Mouse (Mus musculus) liver, embryonic 11.5 days (tissue): ENCODE results near the gene Tmed11. TPM values are rescaled to one million over a fixed set of nuclear protein-coding genes. Genes with fewer than 3 reads are reported as not detected.
"Not testable (repeated sequence)": the region's sequence is repeated elsewhere in the genome, so short reads cannot be mapped to it uniquely, and the experiment has no call there.

ENCODE experiments used
- ATAC-seq: fragments of 200-750 bp; cut with Nextera tagmentation; replicated peaks from 2 replicates; pipeline ENCODE4 v1.8.0; 2017; ENCODE audit warnings: moderate number of reproducible peaks, mild to moderate bottlenecking, moderate TSS enrichment, moderate library complexity; ENCODE audit not compliant: low FRiP score
- DNase-seq: peaks from one replicate; pipeline ENCODE4 v3.0.0-alpha.2; 2017; ENCODE audit warnings: low spot score
- H3K27ac ChIP-seq: fragments of 300-500 bp; sonication (generic); 2 replicates; pipeline ENCODE4 v1.5.1; 2014; ENCODE audit warnings: mild to moderate bottlenecking, low read depth, low read length, control low read depth
- H3K27me3 ChIP-seq: fragments of 300-500 bp; sonication (generic); replicated peaks from 2 replicates; pipeline ENCODE4 v1.6.1; 2014; ENCODE audit warnings: low read length, mixed read lengths; ENCODE audit not compliant: control insufficient read depth, insufficient read depth
- H3K36me3 ChIP-seq: fragments of 300-500 bp; sonication (generic); 2 replicates; pipeline ENCODE4 v1.6.1; 2014; ENCODE audit warnings: mild to moderate bottlenecking, low read length, moderate library complexity, mixed read lengths; ENCODE audit not compliant: control insufficient read depth, insufficient read depth
- H3K4me1 ChIP-seq: fragments of 300-500 bp; sonication (generic); replicated peaks from 2 replicates; pipeline ENCODE4 v1.6.1; 2014; ENCODE audit warnings: low read length, mixed read lengths; ENCODE audit not compliant: control insufficient read depth, insufficient read depth
- H3K4me2 ChIP-seq: fragments of 300-500 bp; sonication (generic); 2 replicates; pipeline ENCODE4 v1.6.1; 2014; ENCODE audit warnings: mild to moderate bottlenecking, control low read depth, moderate library complexity
- H3K4me3 ChIP-seq: fragments of 300-500 bp; sonication (generic); 2 replicates; pipeline ENCODE4 v1.5.1; 2014; ENCODE audit warnings: low read depth, low read length, control low read depth
- H3K9ac ChIP-seq: fragments of 300-500 bp; sonication (generic); 2 replicates; pipeline ENCODE4 v1.6.1; 2014; ENCODE audit warnings: low read depth, low read length, control low read depth
- H3K9me3 ChIP-seq: fragments of 300-500 bp; sonication (generic); 2 replicates; pipeline ENCODE4 v1.6.1; 2016; ENCODE audit warnings: low read length, inconsistent platforms, mixed read lengths; ENCODE audit not compliant: control insufficient read depth
- WGBS: fragments of 180-500 bp; shearing (Covaris S2); extraction: QIAGEN DNeasy Blood & Tissue Kit; methylation state at CpG from one replicate; pipeline ENCODE4 v1.1.7; 2014; 5-methylcytosine and 5-hydroxymethylcytosine counted together
- polyA plus RNA-seq: library from polyadenylated mRNA; unstranded; fragments of >200 nt; fragmentation: Nextera tagmentation; extraction: Ambion mirVana; gene quantifications from 2 replicates; pipeline ENCODE4 v1.2.1, GENCODE M21; 2014

The Tmed11 gene
- polyA plus RNA-seq: not detected in 2 replicates

DNA sequence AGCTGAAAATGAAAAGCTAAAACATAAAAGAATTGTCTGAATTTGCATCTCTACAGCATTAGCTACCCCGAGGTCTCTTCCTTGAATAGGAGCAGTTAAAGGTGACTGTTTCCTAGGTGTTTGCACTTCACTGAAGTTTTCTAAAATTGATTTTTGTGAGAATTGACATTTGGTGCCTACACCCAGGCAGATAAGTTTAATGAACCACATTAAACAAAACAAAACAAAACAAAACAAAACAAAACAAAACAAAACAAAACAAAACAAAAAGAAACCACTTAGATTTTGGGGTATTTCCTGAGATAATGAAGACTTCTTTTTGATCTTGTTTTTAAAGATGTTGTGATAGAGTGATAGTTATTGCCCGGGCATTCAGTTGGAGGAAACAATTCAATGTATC, at the start of gene Tmed11:
Gene Tmed11, minus strand, starts transcription at position 101 of the 400 bp plus-strand sequence.
- not testable (repeated sequence) for H3K27ac ChIP-seq, H3K4me3 ChIP-seq, ATAC-seq, H3K4me2 ChIP-seq, H3K9ac ChIP-seq, H3K36me3 ChIP-seq, H3K27me3 ChIP-seq, H3K9me3 ChIP-seq, H3K4me1 ChIP-seq, DNase-seq
- 57% methylated on average over 2 of the region's 2 CpGs for WGBS

DNA sequence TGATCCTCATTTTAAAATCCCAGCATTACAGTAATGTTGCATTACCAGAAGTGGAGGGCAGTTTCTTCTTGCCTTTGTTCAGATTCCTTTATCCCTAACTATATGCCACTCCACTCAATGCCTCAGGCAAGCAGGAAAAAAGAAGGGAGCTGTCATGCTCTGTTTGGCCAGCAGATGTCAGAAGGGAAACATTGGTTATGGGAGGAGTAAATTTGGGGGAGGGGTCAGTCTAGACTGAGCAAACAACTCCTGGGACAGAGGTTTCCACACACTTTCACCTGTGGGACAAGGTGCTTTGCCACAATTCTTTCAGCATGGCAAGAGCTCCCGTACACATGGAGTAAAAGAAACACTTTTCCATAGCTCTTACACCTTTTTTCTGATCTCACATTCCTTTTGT, 41.0 kb upstream of the Tmed11 start:
- no peaks in the 10 kb centered on the region for H3K36me3 ChIP-seq
- no peaks in the 10 kb centered on the region for H3K4me1 ChIP-seq
- WGBS: 72% methylated on average over 1 of the region's 1 CpGs
- no peaks in the 10 kb centered on the region for H3K27me3 ChIP-seq
- no peak overlapping the region for H3K4me2 ChIP-seq
- peak; percentile 31 for DNase-seq
- no peak overlapping the region for H3K27ac ChIP-seq
- no peak overlapping the region for H3K4me3 ChIP-seq
- 0 out of 2 replicates have a peak, but pooled peaks have one; percentile 23 for ATAC-seq
- H3K9ac ChIP-seq: no peak overlapping the region
- no peaks in the 10 kb centered on the region for H3K9me3 ChIP-seq

DNA sequence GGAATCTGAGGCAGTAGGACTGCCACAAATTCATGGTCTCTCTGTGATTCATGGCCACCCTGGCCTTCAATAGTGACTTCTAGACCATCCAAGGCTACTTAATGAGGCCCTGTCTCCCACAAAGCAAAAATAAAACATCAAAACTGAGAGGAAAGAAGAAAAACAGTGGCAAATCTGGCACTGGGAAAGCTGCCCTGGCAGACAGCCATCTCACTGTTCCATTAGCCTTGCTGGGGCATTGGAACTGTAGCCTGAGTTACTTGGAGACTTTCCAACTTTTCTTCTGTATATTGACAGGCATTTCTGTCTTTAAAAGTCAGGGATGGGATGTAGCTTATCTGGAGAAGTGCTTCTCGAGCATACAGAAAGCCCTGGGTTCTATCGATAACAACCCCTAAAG, 28.1 kb upstream of the Tmed11 start:
- Histone ChIP-seq H3K4me3 (no peak overlapping the region), H3K36me3 (no peaks in the 10 kb centered on the region), H3K9ac (no peak overlapping the region), H3K27me3 (no peaks in the 10 kb centered on the region), H3K27ac (no peak overlapping the region), H3K4me2 (no peak overlapping the region), H3K4me1 (no peaks in the 10 kb centered on the region), H3K9me3 (no peaks in the 10 kb centered on the region)
- ATAC-seq (no peak), DNase-seq (no peak)
- 85% methylated on average over 2 of the region's 2 CpGs for WGBS

DNA sequence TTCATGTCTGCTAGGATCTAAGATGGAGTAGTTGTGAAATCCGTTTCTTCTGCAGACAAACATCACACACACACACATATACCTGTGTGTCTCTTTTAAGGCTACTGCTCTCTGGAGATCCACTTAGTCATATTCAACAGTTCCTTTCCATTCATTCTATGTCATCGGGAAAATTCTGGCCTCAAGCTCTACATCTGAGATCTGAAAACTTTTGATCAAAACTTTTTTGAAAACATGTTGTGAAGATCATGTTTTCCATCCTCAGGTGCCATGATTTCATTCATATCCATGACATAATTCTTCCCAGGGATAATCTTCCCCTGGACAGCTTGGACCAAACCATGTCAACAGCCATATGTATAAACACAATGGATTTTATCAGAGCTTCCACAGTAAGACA, 13.6 kb upstream of the Tmed11 start, which contains the start of gene Vmn2r8:
Gene Vmn2r8, minus strand, starts transcription at position 101 of the 400 bp plus-strand sequence.
- not testable (repeated sequence) for H3K9me3 ChIP-seq, H3K27me3 ChIP-seq, H3K4me3 ChIP-seq, DNase-seq, H3K27ac ChIP-seq, H3K36me3 ChIP-seq, H3K4me1 ChIP-seq, H3K4me2 ChIP-seq, ATAC-seq, H3K9ac ChIP-seq
- 69% methylated on average over 2 of the region's 2 CpGs for WGBS

DNA sequence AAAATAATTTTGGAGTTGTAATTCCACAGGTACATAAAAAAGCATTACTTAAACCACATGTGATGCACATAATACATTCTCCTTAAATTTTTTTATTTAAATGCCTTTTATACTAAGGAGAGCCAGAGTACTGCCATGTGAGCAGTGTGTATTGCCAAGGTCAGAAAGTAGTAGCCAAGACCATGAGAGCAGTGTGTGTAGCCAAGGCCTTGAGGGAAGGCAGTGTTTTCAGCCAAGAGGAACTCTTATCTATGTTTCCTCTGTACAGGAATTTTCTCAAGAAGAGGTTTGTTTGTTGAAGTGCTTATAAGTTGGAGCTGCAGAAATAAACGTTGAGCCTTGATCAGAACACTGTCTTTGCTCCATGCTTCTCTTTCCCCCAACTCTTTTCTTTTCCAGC, 8.5 kb upstream of the Tmed11 start:
- no peaks in the 10 kb centered on the region for H3K36me3 ChIP-seq

DNA sequence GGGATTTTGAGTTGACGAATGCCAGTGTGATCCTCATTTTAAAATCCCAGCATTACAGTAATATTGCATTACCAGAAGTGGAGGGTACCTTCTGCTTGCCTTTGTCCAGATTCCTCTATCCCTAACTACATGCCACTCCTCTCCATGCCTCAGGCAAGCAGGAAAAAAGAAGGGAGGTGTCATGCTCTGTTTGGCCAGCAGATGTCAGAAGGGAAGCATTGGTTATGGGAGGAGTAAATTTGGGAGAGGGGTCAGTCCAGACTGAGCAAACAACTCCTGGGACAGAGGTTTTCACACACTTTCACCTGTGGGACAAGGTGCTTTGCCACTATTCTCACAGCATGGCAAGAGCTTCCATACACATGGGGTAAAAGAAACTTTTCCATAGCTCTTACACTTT, 4.8 kb downstream of the Tmed11 start:
- H3K27me3 ChIP-seq, H3K27ac ChIP-seq, H3K4me1 ChIP-seq, H3K4me3 ChIP-seq, DNase-seq, H3K4me2 ChIP-seq, H3K9me3 ChIP-seq, ATAC-seq, H3K36me3 ChIP-seq, H3K9ac ChIP-seq: not testable (repeated sequence)
- 33% methylated on average over 1 of the region's 1 CpGs for WGBS

More for the DNA sequence above, 8.5 kb upstream of the Tmed11 start:
- 31% methylated on average over 1 of the region's 1 CpGs for WGBS
- ATAC-seq (no peak), DNase-seq (no peak)
- Histone ChIP-seq H3K9ac (no peak overlapping the region), H3K9me3 (no peaks in the 10 kb centered on the region), H3K27me3 (no peaks in the 10 kb centered on the region), H3K27ac (no peak overlapping the region), H3K4me3 (no peak overlapping the region), H3K4me2 (no peak overlapping the region), H3K4me1 (no peaks in the 10 kb centered on the region)

DNA sequence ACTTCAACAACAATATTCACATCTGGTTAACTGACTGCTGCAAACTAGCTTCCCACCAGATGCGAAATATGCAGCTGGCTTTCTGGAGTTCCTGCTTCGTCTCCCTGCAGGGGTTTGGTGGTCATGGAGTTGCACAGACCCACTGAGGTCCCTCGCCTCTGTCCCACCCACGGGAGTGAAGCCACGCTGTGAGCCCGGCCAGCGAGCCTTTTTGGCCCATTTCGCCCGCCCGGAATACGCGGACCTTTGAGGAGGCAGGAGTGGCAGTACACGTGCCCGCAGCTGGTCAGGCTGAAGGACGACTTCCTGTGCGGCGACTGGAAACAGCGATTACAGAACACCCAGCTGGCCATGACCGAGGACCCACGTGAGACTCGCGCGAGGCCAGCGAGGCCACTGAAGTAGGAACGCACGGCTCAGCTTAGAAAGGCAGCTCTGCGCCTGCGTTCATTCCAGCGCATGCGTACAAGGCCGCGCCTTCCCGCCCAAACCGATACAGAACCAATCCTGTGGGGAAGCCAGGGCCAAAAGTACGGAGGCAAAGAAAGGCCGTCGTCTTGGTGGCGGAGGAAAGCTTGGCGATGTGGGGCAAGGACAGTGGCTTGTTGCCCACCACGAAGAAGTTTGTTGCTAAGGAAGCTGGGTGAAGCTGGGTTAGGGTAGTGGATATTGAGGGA, 20.4 kb downstream of the Tmed11 start, which contains the start of gene Rnf212:
Gene Rnf212, minus strand, starts transcription at position 353 of the 677 bp plus-strand sequence.
- H3K4me3 ChIP-seq: no peak within 1 kb of the TSS
- no peak within 1 kb of the TSS for H3K27ac ChIP-seq
- H3K9ac ChIP-seq: no peak within 1 kb of the TSS
- WGBS: 67% methylated on average over 40 of the region's 40 CpGs
- DNase-seq (no peak), ATAC-seq (no peak)
- H3K9me3 ChIP-seq: no peaks in the 10 kb centered on the region
- H3K4me2 ChIP-seq: no peak within 1 kb of the TSS
- H3K4me1 ChIP-seq: no peaks in the 10 kb centered on the region
- H3K36me3 ChIP-seq: no peaks in the 10 kb centered on the region
- H3K27me3 ChIP-seq: no peaks in the 10 kb centered on the region; the same call in 1 of the 2 replicates

DNA sequence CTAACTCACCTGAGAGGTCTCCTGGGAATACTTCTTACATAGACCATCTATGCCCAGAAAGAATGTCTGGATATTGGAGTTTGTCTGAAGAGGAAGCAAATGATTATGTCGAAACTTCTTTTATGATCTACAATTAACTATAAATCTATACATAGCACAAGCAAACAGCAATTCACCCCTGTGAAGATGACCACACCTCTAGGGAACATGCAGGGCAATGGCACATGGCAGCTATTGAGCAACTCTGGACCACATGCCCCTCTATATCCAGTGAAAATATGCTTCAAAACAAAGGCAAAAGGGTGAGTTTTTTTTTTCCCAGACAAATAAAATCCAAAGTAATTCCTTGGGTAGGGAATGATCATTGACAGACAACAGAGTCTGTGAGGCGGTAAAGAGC, 35.2 kb downstream of the Tmed11 start:
- 67% methylated on average over 2 of the region's 2 CpGs for WGBS
- DNase-seq: no peak
- Histone ChIP-seq H3K4me2 (no peak overlapping the region), H3K36me3 (no peaks in the 10 kb centered on the region), H3K4me3 (no peak overlapping the region), H3K27me3 (no peaks in the 10 kb centered on the region), H3K9ac (no peak overlapping the region), H3K9me3 (no peaks in the 10 kb centered on the region), H3K4me1 (no peaks in the 10 kb centered on the region), H3K27ac (no peak overlapping the region)
- ATAC-seq: no peak

DNA sequence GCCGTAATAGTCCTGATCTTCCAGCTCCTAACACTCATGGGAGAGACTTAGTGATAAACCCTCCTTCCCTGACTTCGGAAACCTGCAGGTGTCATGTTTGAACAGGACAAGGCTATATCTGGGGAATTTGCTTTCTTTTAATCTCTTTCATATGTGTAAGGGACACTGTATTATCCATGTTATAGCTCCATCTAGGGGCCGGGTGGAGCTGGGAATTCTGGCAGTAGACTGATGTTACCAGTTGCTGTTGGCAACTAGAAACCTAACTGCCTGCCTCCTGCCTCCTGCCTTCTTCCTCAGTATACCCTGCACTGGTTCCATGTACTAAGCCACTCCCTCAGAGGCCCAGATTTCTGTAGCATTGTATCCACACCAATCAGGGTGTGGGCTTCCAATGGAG, 36.8 kb downstream of the Tmed11 start:
- Histone ChIP-seq H3K36me3 (no peaks in the 10 kb centered on the region), H3K27ac (no peak overlapping the region), H3K4me2 (no peak overlapping the region), H3K9ac (no peak overlapping the region), H3K4me3 (no peak overlapping the region), H3K27me3 (no peaks in the 10 kb centered on the region), H3K9me3 (no peaks in the 10 kb centered on the region), H3K4me1 (no peaks in the 10 kb centered on the region)
- ATAC-seq (peak; percentile 41), DNase-seq (no peak)
- WGBS: 48% methylated on average over 3 of the region's 3 CpGs
